Mouse (Mus musculus): ENCODE measurements at regions not wholly inside any gene's neighbourhood (a gene's known extent, or its start where the extent isn't known, plus 50 kb on each side); places are given as distances from the start of the nearest gene placed in this dataset.

DNA sequence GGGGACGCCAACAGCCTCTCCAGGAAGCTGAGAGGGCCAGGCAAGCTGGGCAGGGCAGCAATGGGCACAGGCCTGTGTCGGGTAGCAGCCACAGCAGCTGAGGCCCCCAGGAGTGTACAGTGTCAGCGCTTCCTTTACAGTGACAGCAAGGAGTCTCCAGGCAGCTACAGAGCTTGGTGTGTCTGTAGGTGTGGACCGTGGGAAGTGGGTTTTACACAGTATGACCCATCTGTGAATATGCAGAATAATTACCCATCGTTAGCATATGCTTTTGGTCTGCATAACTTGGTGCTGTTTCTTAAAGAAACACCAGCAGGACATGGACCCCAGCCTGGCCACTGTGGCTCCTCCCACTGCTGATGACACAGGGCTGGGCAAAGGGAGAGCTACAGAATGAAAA, 422.6 kb downstream of the Ptpru start:
- TF ChIP-seq CTCF (IDR thresholded peaks at IDR 0.05; ENCODE audit: borderline replicate concordance, insufficient read depth, low read length) = no peak
- no peak for TF ChIP-seq POLR2A (IDR thresholded peaks at IDR 0.05; ENCODE audit: low read depth, low read length)

All from embryonic fibroblast, embryonic 13.5 days (primary cell).